Mouse (Mus musculus) frontal cortex, postnatal 14 days (tissue): ENCODE results near the gene Krcc1.
"Not testable (repeated sequence)": the region's sequence is repeated elsewhere in the genome, so short reads cannot be mapped to it uniquely, and the experiment has no call there.

ENCODE experiments used
- DNase-seq, 2 experiments: peaks; one replicate each; pipeline ENCODE4 v3.0.0; 2022; ENCODE audit warnings: low spot score in 2 of 2

Gene Krcc1

GRCm38 (mm10) chr6:71262142-71262833 is 9.2 kb upstream of the Krcc1 start:
- DNase-seq = no peak

- DNase-seq = not testable (repeated sequence)
These were observed 3.9 kb upstream of the Krcc1 start for GRCm38 (mm10) chr6:71267603-71268002.

GRCm38 (mm10) chr6:71268929-71269685 is 2.4 kb upstream of the Krcc1 start:
- no peak for DNase-seq

GRCm38 (mm10) chr6:71269686-71270050 is 1.8 kb upstream of the Krcc1 start:
- DNase-seq = not testable (repeated sequence)

- DNase-seq = no peak
These were observed 998 bp upstream of the Krcc1 start for GRCm38 (mm10) chr6:71270301-71271056.

- DNase-seq = no peak
These were observed 454 bp upstream of the Krcc1 start for GRCm38 (mm10) chr6:71271057-71271388.

- DNase-seq = no peak
These were observed 852 bp downstream of the Krcc1 start for GRCm38 (mm10) chr6:71272316-71272741.

GRCm38 (mm10) chr6:71273715-71274114 is 2.2 kb downstream of the Krcc1 start:
- DNase-seq = no peak

GRCm38 (mm10) chr6:71274621-71275020 is 3.1 kb downstream of the Krcc1 start:
- DNase-seq = no peak

- DNase-seq = no peak
These were observed 7.9 kb downstream of the Krcc1 start for GRCm38 (mm10) chr6:71279418-71279817.

- no peak for DNase-seq
These were observed 22.0 kb downstream of the Krcc1 start for GRCm38 (mm10) chr6:71293509-71293908.

- no peak for DNase-seq
These were observed 23.8 kb downstream of the Krcc1 start for GRCm38 (mm10) chr6:71295303-71295702.

GRCm38 (mm10) chr6:71298051-71298450 is 26.6 kb downstream of the Krcc1 start:
- DNase-seq = no peak

- DNase-seq = no peak
These were observed 27.3 kb downstream of the Krcc1 start for GRCm38 (mm10) chr6:71298751-71299150.

GRCm38 (mm10) chr6:71302097-71302731 is 30.7 kb downstream of the Krcc1 start:
- DNase-seq = no peak

- no peak for DNase-seq
These were observed 36.0 kb downstream of the Krcc1 start for GRCm38 (mm10) chr6:71307486-71307885.

GRCm38 (mm10) chr6:71321826-71322283 is 50.4 kb downstream of the Krcc1 start, which contains the start of gene Smyd1:
Gene Smyd1, minus strand, starts transcription at chr6:71322233.
- no peak for DNase-seq

GRCm38 (mm10) chr6:71322491-71322921 is 51.0 kb downstream of the Krcc1 start, which contains the start of gene Cd8b1:
Gene Cd8b1, plus strand, starts transcription at chr6:71322788.
- DNase-seq = no peak

- no peak for DNase-seq
These were observed 53.3 kb downstream of the Krcc1 start for GRCm38 (mm10) chr6:71324816-71325215.

- no peak for DNase-seq
These were observed 58.4 kb downstream of the Krcc1 start for GRCm38 (mm10) chr6:71329881-71330280.

GRCm38 (mm10) chr6:71330486-71330885 is 59.0 kb downstream of the Krcc1 start:
- DNase-seq = no peak

GRCm38 (mm10) chr6:71331491-71331890 is 60.0 kb downstream of the Krcc1 start:
- DNase-seq = not testable (repeated sequence)
